ENCODE assay signal across 13 mouse cellular contexts in the genomic region with DNA sequence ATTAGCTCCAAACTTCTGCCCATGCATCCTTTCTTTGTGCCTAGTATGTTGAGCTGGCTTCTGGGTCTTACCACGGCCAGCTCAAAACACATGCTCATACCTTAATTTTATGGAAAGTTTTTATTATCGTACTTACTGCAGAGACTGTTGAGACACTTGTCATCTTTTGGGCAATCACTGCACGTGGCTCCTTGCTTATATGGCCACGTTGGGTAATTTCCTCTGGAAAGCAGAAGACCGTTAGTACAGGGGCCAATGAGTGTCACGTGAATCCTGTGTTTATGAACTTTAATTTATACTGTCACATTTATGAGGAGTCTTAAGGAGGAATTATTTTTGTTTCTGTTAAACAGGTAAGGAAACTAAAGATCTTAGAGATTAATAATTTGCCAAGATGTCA.
"Had no signal": no experiment of that assay in that cellular context is flagged by ENCODE, and none has a peak within 500 bp of the region (broad histone marks: within the 10 kb centered on the region; RNA-seq: fewer than 3 reads in every experiment).

No protein-coding gene starts in this region.

- H3K9ac ChIP-seq: lung, embryonic 14.5 days; midbrain, embryonic 15.5 days; neural tube, embryonic 13.5 days had no signal

- H3K9me3 ChIP-seq: limb, embryonic 10.5 days; megakaryocyte, embryonic 14.5 days; midbrain, embryonic 15.5 days; neural tube, embryonic 13.5 days had no signal

- H3K4me1 ChIP-seq: limb, embryonic 10.5 days; midbrain, embryonic 15.5 days; neural tube, embryonic 13.5 days had no signal

- H3K4me3 ChIP-seq: left cerebral cortex, adult 2 months; limb, embryonic 10.5 days; megakaryocyte, embryonic 14.5 days; midbrain, embryonic 15.5 days; neural tube, embryonic 13.5 days had no signal

- H3K27me3 ChIP-seq: megakaryocyte, embryonic 14.5 days; midbrain, embryonic 15.5 days; neural tube, embryonic 13.5 days had no signal

- H3K4me2 ChIP-seq: lung, embryonic 14.5 days; midbrain, embryonic 11.5 days; midbrain, embryonic 15.5 days; neural tube, embryonic 13.5 days had no signal

- DNase-seq: kidney, adult 2 months; kidney, postnatal 25 days; lung, embryonic 14.5 days; lung, postnatal 10 days; right cerebral cortex, postnatal 14 days had no signal

- ATAC-seq: intestine, embryonic 16.5 days; midbrain, embryonic 15.5 days had no signal

- H3K27ac ChIP-seq: left cerebral cortex, adult 2 months; limb, embryonic 10.5 days; midbrain, embryonic 15.5 days; neural tube, embryonic 13.5 days; stomach, postnatal 0 days had no signal
